Mouse (Mus musculus) layer of hippocampus, adult 9-11 months (tissue): Measurements from ENCODE around the gene Mars.
A peak's percentile ranks its signal among the peaks of the same experiment; 100 is the strongest.

ENCODE experiments used
- DNase-seq: peaks from one replicate; pipeline ENCODE4 v3.0.0; 2022

Gene Mars

GRCm38 (mm10) chr10:127311476-127312355 is at the start of gene Mars:
Mars (minus strand) TSS chr10:127311786.
- peak; percentile 97 for DNase-seq

- DNase-seq, result no peak
Observed at GRCm38 (mm10) chr10:127360714-127361113, 49.1 kb upstream of the Mars start.

GRCm38 (mm10) chr10:127355336-127355735 is 43.8 kb upstream of the Mars start:
- no peak for DNase-seq

GRCm38 (mm10) chr10:127353909-127354895 is 42.6 kb upstream of the Mars start, which contains the start of gene Inhbe:
Inhbe (minus strand) TSS chr10:127354411.
- peak; percentile 88 for DNase-seq

- no peak for DNase-seq
Observed at GRCm38 (mm10) chr10:127352766-127353165, 41.2 kb upstream of the Mars start.

GRCm38 (mm10) chr10:127352187-127352586 is 40.6 kb upstream of the Mars start:
- DNase-seq, result no peak

GRCm38 (mm10) chr10:127351719-127352118 is 40.1 kb upstream of the Mars start:
- DNase-seq, result no peak

GRCm38 (mm10) chr10:127351285-127351595 is 39.7 kb upstream of the Mars start:
- no peak for DNase-seq

- DNase-seq, result no peak
Observed at GRCm38 (mm10) chr10:127350594-127351284, 39.2 kb upstream of the Mars start.

- no peak for DNase-seq
Observed at GRCm38 (mm10) chr10:127349810-127350209, 38.2 kb upstream of the Mars start.

- DNase-seq, result no peak
Observed at GRCm38 (mm10) chr10:127348957-127349356, 37.4 kb upstream of the Mars start.

- DNase-seq, result no peak
Observed at GRCm38 (mm10) chr10:127346173-127346572, 34.6 kb upstream of the Mars start.

- DNase-seq, result no peak
Observed at GRCm38 (mm10) chr10:127343029-127343428, 31.4 kb upstream of the Mars start.

GRCm38 (mm10) chr10:127341891-127342639 is 30.5 kb upstream of the Mars start, which contains the start of gene Gli1:
Gli1 (minus strand) TSS chr10:127341974.
- peak; percentile 58 for DNase-seq

GRCm38 (mm10) chr10:127341360-127341690 is 29.7 kb upstream of the Mars start:
- no peak for DNase-seq

- no peak for DNase-seq
Observed at GRCm38 (mm10) chr10:127340577-127341359, 29.2 kb upstream of the Mars start.

- DNase-seq, result no peak
Observed at GRCm38 (mm10) chr10:127339683-127340576, 28.3 kb upstream of the Mars start.

GRCm38 (mm10) chr10:127338930-127339682 is 27.5 kb upstream of the Mars start:
- peak; percentile 90 for DNase-seq

- DNase-seq, result no peak
Observed at GRCm38 (mm10) chr10:127337536-127338099, 26.0 kb upstream of the Mars start.
